Mouse (Mus musculus) adrenal gland, adult 18-20 months (tissue): ENCODE results near the gene Slc15a3. TPM values are rescaled to one million over a fixed set of nuclear protein-coding genes. Genes with fewer than 3 reads are reported as not detected.

ENCODE experiments used
- DNase-seq, 2 experiments: peaks; one replicate each; pipeline ENCODE4 v3.0.0; 2021 to 2022; ENCODE audit warnings: low spot score in 2 of 2
- long read RNA-seq, 2 experiments: library from polyadenylated mRNA; stranded (forward); transcript quantifications; one replicate each; pipeline ENCODE4 v2.0.0; 2021
- total RNA-seq, 2 experiments: library from RNA; stranded (reverse); gene quantifications; 1 replicate in 1 of 2; 2 replicates in 1 of 2; pipeline ENCODE4 v1.2.3; 2021

Gene Slc15a3
- 1 to 10 TPM; 3.1 to 6.5 TPM for total RNA-seq
- long read RNA-seq, experiment 1: 0 reads
- long read RNA-seq, experiment 2: 0 reads

GRCm38 (mm10) chr19:10839010-10839892, at the start of gene Slc15a3:
Gene Slc15a3 (plus strand): TSS chr19:10839727.
- DNase-seq: no peak

GRCm38 (mm10) chr19:10790323-10790722, 49.2 kb upstream of the Slc15a3 start:
- no peak for DNase-seq

- DNase-seq: no peak
These were observed 46.5 kb upstream of the Slc15a3 start for GRCm38 (mm10) chr19:10793044-10793443.

- DNase-seq: no peak
These were observed 44.6 kb upstream of the Slc15a3 start for GRCm38 (mm10) chr19:10794916-10795315.

GRCm38 (mm10) chr19:10798576-10798975, 41.0 kb upstream of the Slc15a3 start:
- no peak for DNase-seq

- no peak for DNase-seq
These were observed 40.4 kb upstream of the Slc15a3 start for GRCm38 (mm10) chr19:10799155-10799554.

- DNase-seq: no peak
These were observed 38.5 kb upstream of the Slc15a3 start for GRCm38 (mm10) chr19:10801070-10801469.

- no peak for DNase-seq
These were observed 37.6 kb upstream of the Slc15a3 start for GRCm38 (mm10) chr19:10801906-10802305.

- no peak for DNase-seq
These were observed 35.8 kb upstream of the Slc15a3 start for GRCm38 (mm10) chr19:10803751-10804150.

- no peak for DNase-seq
These were observed 34.5 kb upstream of the Slc15a3 start for GRCm38 (mm10) chr19:10804850-10805660.

GRCm38 (mm10) chr19:10805661-10806285, 33.8 kb upstream of the Slc15a3 start:
- no peak for DNase-seq

GRCm38 (mm10) chr19:10808524-10809233, 30.8 kb upstream of the Slc15a3 start:
- DNase-seq: no peak

GRCm38 (mm10) chr19:10809428-10810175, 29.9 kb upstream of the Slc15a3 start:
- DNase-seq: no peak

GRCm38 (mm10) chr19:10810176-10810492, 29.4 kb upstream of the Slc15a3 start:
- no peak for DNase-seq

GRCm38 (mm10) chr19:10811471-10811870, 28.1 kb upstream of the Slc15a3 start:
- no peak for DNase-seq

GRCm38 (mm10) chr19:10813039-10813438, 26.5 kb upstream of the Slc15a3 start:
- DNase-seq: no peak

- no peak for DNase-seq
These were observed 25.6 kb upstream of the Slc15a3 start for GRCm38 (mm10) chr19:10813905-10814304.

GRCm38 (mm10) chr19:10815871-10816270, 23.7 kb upstream of the Slc15a3 start:
- DNase-seq: no peak

- no peak for DNase-seq
These were observed 23.1 kb upstream of the Slc15a3 start for GRCm38 (mm10) chr19:10816462-10816861.
